Mouse (Mus musculus) liver, postnatal 0 days (tissue): Measurements from ENCODE around the gene Gm28047.

Experiments used
- CTCF ChIP-seq: sonication (generic); IDR thresholded peaks from 2 replicates; pipeline ENCODE4 v1.5.1; 2016; ENCODE audit warnings: antibody characterized with exemption, low read depth
- EP300 ChIP-seq: IDR thresholded peaks from 2 replicates; pipeline ENCODE4 v1.6.1; 2016; ENCODE audit warnings: antibody characterized with exemption, low read depth, mild to moderate bottlenecking

GRCm38 (mm10) chr15:102585501-102585900 is 39.4 kb downstream of the Gm28047 start:
- TF ChIP-seq CTCF (no peak), EP300 (no peak)
